Mouse (Mus musculus): ENCODE measurements around the gene Reg1. TPM values are rescaled to one million over a fixed set of nuclear protein-coding genes. Genes with fewer than 3 reads are reported as not detected.
"Not testable (repeated sequence)": the region's sequence is repeated elsewhere in the genome, so short reads cannot be mapped to it uniquely, and the experiment has no call there.

Reg1 gene
- total RNA-seq (2021) = not detected
- long read RNA-seq, experiment 1 = 0 reads
- long read RNA-seq, experiment 2 = 0 reads

DNA sequence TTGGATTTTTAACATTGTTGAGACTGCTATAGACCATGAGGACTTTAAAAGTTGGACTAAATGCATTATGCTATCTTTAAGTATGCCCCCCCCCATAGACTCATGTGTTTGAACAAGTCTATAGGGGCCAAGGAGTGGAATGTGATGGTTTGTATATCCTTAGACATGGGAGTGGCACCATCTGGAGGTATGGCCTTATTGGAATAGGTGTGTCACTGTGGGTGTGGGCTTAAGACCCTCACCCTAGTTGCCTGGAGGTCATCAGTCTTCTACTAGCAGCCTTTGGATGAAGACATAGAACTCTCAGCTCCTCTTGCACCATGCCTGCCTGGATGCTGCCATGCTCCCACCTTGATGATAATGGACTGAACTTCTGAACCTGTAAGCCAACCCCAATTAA, at the start of gene Reg1:
TSS of gene Reg1 (plus strand) at position 301 of the 400 bp plus-strand sequence.
- DNase-seq = not testable (repeated sequence)

DNA sequence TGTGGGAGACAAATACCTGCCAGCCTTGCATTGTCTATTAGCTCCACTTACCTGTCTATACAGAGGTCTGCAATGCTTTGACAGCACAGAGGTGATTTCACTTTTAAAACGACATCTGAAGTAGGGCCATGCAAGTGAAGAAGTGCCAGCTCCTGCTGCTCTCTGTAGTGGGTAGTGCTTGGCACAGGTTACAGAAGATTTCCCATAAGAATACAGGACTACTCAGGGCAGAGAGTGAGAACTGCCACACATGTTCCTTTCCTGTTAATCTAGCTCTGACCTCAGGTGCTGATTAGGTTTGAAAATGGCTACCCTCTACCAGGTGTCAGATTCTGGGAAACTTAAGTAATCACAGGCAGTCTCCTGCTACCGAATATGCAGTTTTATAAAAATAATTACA, 43.7 kb upstream of the Reg1 start, which contains the start of gene Reg3d:
TSS of gene Reg3d (minus strand) at position 101 of the 400 bp plus-strand sequence.
- no peak for DNase-seq

DNA sequence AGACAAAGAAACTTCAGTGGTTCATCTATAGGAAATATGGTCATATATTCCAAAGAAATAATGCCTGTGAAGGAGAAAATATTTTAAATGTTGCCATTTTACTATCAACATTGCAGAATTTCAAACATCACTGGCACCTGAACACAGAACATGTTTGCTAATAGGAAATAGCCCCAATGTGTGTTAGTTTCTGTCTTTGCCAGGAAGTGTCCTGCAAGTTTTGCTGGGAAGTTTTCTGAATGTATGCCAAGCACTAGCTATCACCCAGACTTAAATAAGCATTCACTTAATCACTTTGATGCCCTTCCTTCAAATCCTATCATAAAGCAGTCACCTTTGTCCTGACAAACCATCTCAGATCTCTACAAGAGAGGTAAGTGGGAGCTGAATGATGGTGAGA, 42.1 kb upstream of the Reg1 start, which contains the start of gene Reg3a:
TSS of gene Reg3a (plus strand) at position 301 of the 400 bp plus-strand sequence.
- DNase-seq = no peak

DNA sequence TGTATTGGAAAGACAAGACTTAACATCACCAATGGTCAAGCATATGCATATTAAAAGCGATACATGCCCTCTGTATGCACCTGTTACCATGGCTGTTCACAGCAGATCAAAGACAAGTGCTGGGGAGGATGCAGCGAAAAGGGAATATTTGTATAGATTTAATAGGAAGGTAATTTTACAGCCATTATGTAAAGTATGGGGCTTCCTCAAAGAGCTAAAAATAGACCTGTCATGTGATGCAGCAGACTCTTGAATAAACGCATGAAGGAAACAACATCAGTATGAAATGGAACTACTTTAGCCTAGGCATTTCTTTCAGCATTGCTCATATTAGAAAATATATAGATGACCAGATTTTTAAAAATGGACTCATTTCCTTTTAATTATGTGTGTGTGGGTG, 36.9 kb upstream of the Reg1 start:
- no peak for DNase-seq

DNA sequence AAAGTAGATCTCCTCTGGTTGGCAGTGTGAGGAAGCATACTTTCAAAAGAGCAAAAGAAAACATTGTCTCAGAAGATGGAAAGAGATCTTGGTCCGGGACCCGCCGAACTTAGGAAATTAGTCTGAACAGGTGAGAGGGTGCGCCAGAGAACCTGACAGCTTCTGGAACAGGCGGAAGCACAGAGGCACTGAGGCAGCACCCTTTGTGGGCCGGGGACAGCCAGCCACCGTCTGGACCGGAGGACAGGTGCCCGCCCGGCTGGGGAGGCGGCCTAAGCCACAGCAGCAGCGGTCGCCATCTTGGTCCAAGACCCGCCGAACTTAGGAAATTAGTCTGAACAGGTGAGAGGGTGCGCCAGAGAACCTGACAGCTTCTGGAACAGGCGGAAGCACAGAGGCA, 27.2 kb upstream of the Reg1 start, which contains the start of gene Reg2:
TSS of gene Reg2 (plus strand) at position 301 of the 400 bp plus-strand sequence.
- not testable (repeated sequence) for DNase-seq

DNA sequence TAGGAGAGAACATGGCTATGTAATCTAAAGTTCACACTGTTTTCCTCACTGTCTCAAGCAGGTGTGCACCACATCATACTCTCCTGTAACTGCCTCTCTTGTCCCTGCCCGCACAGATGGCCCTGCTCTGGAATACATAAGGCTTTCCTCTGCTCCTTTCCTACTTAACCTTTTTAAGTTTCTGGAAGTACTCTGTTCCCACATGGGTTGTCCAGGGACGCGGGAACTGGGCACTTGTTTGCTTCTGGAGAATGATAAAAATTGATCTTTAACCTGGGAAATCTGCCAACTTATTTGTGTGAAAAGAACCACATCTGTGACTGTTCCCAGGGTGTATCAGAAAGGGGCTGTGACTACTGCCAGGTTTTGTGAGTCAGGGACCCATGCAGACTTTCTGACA, 3.0 kb downstream of the Reg1 start:
- no peak for DNase-seq

DNA sequence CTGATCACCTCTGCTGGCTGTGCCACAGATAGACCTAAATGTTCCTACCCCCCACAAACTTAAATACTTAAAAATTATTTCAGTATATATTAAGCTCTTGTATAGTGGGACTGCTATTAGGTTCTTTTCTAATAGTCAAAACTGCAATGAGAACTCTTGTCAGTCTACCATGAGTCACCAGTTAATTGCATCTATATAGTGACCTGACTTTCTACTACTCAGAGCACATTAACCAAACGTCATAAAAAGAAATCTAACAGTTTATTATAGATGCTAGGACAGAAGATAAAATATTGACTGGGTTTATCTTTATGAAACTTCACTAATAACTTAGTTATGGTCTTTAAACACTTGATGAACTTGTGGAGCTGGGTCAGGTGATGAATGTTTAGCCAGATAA, 24.7 kb downstream of the Reg1 start:
- no peak for DNase-seq

DNA sequence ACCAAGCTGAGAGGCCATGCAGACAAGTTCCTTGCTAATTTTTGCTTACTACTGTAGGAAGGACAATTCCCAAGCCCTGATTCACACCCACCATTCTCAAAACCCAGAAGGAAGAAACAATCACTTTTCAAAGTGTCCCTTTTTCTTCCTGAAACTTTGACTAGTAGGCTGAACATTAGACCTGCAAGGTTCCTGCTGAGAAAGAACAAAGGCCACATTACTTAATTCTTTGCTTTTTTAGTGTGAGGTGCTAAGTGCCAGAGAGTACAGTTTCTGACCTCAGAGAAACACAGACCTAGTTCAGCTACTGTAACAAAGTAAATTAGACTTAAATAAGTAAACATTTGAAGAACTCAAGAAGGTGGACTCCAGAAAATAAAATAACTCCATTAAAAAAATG, 25.9 kb downstream of the Reg1 start:
- DNase-seq = no peak

DNA sequence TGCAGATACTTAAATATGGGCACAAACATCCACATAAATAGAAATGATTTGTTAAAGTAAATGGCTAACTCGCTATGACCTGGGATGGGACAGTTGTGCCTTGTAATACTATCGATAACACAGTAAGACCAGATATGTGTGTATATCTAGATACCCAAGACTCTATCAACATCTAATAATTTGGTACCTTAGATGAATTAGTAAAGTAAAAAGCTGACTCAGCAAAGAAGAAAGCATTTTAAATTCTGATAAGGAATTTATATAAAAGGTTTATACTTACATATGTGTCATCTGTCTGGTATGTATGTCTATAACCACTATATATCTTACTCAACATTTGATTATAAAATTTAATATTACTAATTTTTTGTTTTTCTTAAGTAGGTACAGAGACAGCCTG, 30.3 kb downstream of the Reg1 start:
- DNase-seq = no peak

DNA sequence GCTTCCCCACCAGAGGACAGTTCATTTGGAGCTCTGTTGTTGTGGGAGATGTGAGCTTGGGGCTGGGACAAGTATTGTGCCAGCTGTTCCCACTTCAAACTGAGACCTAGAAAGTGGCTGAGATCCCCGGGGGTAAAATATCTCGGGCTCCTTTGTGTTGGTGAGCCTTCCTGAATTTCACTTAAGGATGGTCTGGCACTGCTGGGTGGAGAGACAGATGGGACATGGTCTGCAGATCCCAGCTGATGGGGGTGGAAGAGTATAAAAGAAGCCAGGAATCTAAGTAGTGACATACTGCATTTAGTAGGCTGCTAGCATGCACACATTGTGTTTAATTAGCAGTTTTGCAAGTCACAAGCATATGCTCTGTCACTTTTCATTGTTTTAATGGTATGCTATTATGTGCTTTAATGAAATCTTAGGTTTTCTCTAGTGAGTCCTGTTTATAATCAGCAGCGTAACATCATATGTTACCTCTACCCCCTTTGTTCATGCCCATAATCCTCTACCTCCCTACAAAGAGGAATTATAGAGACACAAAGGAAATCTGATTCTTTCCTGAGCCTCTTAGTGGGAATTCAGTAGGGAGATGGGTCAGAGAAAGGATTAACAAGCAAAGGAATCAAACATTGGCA, 37.8 kb downstream of the Reg1 start:
- no peak for DNase-seq

DNA sequence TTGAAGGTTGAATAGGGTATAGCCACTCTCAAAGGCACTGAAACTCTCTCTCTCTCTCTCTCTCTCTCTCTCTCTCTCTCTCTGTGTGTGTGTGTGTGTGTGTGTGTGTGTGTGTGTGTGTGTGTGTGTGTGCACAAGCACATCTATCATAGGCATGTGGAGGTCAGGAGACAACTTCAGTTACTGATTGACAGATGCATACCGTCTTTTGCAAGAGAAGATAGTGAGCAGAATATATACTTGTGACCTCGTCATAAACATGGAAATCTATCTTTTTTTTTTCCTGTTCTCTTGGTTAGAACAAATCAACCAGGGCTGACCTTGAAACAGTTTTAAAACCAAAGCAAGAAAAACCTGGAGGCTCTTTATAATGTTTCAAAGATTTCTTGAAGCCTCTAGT, 39.8 kb downstream of the Reg1 start:
- DNase-seq = no peak

DNA sequence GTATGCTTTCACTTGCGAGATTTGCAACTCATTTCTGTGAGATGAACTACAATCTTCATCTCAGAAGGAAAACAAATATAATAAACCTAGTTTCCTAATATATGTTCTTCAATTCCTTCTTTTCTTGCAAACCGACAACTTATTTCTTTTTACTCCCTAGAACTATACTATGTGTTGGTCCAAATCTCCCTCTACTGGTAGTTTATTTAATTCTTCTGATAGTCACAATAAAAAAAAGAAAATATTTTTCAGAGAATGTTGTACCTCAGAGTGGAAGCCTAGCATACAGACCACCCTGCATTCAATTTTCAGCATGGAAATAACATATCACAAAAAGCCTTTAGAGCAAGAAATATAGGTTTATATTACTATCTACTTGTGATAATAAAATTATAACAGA, 40.8 kb downstream of the Reg1 start:
- DNase-seq = no peak

DNA sequence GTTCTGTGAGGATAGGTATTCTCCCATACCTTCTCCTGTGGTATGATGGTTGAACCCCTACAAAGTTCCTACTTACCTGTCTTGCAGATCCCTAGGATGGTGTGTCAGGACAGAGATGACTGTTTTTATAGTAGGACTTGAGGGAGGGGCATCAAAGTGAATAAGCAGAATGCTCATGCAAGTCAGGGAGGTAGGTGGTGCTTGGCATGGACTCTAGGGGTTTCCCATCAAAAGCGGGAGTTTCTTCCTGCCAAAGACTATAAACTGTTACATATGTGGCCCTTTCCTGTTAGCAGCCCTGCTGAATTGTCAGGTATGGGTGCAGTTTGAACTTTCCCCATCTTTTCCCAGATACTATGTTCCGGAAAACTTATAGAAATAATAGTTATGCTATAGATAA, 46.3 kb downstream of the Reg1 start, which contains the start of gene Reg3g:
TSS of gene Reg3g (minus strand) at position 101 of the 400 bp plus-strand sequence.
- no peak for DNase-seq

DNA sequence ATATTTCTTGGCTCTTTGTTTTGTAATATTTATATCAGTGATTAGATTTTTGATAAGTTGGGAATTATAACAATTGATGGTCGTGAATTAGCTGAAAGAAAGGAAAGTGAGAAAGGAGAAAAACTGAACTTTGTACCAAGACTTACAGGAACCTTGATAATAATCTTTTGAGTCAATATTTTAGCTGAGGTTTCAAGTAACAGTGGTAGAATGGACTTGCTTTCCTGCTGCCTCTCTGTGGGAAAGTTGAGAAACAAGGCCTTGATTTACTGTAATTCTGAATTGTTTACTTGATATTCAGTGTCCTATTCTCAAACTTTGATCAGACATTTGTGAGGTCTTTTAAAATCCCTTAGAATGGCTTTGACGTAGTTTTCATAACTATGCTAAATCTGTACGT, 46.8 kb downstream of the Reg1 start:
- no peak for DNase-seq

Other genes starting within 250 kb of the Reg1 start
- not detected for gene Reg3b, start 52.1 kb upstream of the Reg1 start, total RNA-seq (2021)
- gene Reg3d, start 43.8 kb upstream of the Reg1 start, total RNA-seq (2021) = not detected
- gene Reg3a, start 42.0 kb upstream of the Reg1 start, total RNA-seq (2021) = not detected
- gene Reg2, start 27.1 kb upstream of the Reg1 start, total RNA-seq (2021) = not detected
- not detected for gene Reg3g, start 46.2 kb downstream of the Reg1 start, total RNA-seq (2021)